Mouse (Mus musculus): ENCODE data around the gene Nkx1-2. TPM values are rescaled to one million over a fixed set of nuclear protein-coding genes. Genes with fewer than 3 reads are reported as not detected.

Nkx1-2 gene
- polyA plus RNA-seq, 1 experiment from 2014 or later = 0.80 TPM

- H3K27ac ChIP-seq (replicated peaks) = no peak overlapping the region
- no peak for DNase-seq (ENCODE audit: low spot score)
- no peaks in the 10 kb centered on the region for H3K36me3 ChIP-seq
- 89% methylated on average over 15 of the region's 15 CpGs for WGBS
- no peak overlapping the region for H3K4me3 ChIP-seq
- no peaks in the 10 kb centered on the region for H3K9me3 ChIP-seq (replicated peaks)
- peaks cover 28% of the 10 kb centered on the region for H3K27me3 ChIP-seq (ENCODE audit: low read depth, poor library complexity, severe bottlenecking)
- H3K4me1 ChIP-seq = peaks cover 18% of the 10 kb centered on the region
Measured at GRCm38 (mm10) chr7:132619975-132620918, 20.8 kb upstream of the Nkx1-2 start.

GRCm38 (mm10) chr7:132619549-132619948, 20.1 kb upstream of the Nkx1-2 start:
- Histone ChIP-seq H3K27ac (replicated peaks) (no peak overlapping the region), H3K27me3 (ENCODE audit: low read depth, poor library complexity, severe bottlenecking) (peaks cover 33% of the 10 kb centered on the region), H3K9me3 (replicated peaks) (no peaks in the 10 kb centered on the region), H3K4me1 (peaks cover 25% of the 10 kb centered on the region), H3K4me3 (no peak overlapping the region), H3K36me3 (no peaks in the 10 kb centered on the region)
- no peak for DNase-seq (ENCODE audit: low spot score)
- whole genome bisulfite sequencing = 92% methylated on average over 8 of the region's 8 CpGs

GRCm38 (mm10) chr7:132617021-132617564, 17.7 kb upstream of the Nkx1-2 start:
- H3K27me3 ChIP-seq (ENCODE audit: low read depth, poor library complexity, severe bottlenecking) = peaks cover 33% of the 10 kb centered on the region
- no peaks in the 10 kb centered on the region for H3K36me3 ChIP-seq
- 84% methylated on average over 5 of the region's 5 CpGs for WGBS
- H3K9me3 ChIP-seq (replicated peaks) = no peaks in the 10 kb centered on the region
- no peak for DNase-seq (ENCODE audit: low spot score)
- peaks cover 25% of the 10 kb centered on the region for H3K4me1 ChIP-seq
- H3K27ac ChIP-seq (replicated peaks) = peak overlapping the region; percentile 59; the same call in 1 of the 2 replicates
- H3K4me3 ChIP-seq = no peak overlapping the region

- H3K27me3 ChIP-seq (ENCODE audit: low read depth, poor library complexity, severe bottlenecking) = peaks cover 37% of the 10 kb centered on the region
- peak; percentile 46 for DNase-seq (ENCODE audit: low spot score)
- 6% methylated on average over 6 of the region's 6 CpGs for WGBS
Measured at GRCm38 (mm10) chr7:132616391-132616790, 17.0 kb upstream of the Nkx1-2 start.

GRCm38 (mm10) chr7:132615346-132615745, 15.9 kb upstream of the Nkx1-2 start:
- Histone ChIP-seq H3K9me3 (replicated peaks) (no peaks in the 10 kb centered on the region), H3K36me3 (no peaks in the 10 kb centered on the region), H3K4me3 (no peak overlapping the region), H3K27me3 (ENCODE audit: low read depth, poor library complexity, severe bottlenecking) (peaks cover 39% of the 10 kb centered on the region), H3K27ac (replicated peaks) (peak overlapping the region; percentile 35; the same call in 1 of the 2 replicates), H3K4me1 (peaks cover 32% of the 10 kb centered on the region)
- DNase-seq (ENCODE audit: low spot score) = no peak
- WGBS = 8% methylated on average over 3 of the region's 3 CpGs

More at GRCm38 (mm10) chr7:132616391-132616790, 17.0 kb upstream of the Nkx1-2 start:
- H3K4me1 ChIP-seq = peaks cover 25% of the 10 kb centered on the region
- no peaks in the 10 kb centered on the region for H3K9me3 ChIP-seq (replicated peaks)
- peak overlapping the region; percentile 59 for H3K27ac ChIP-seq (replicated peaks)
- no peaks in the 10 kb centered on the region for H3K36me3 ChIP-seq
- peak overlapping the region; percentile 18; the same call in 1 of the 2 replicates for H3K4me3 ChIP-seq

GRCm38 (mm10) chr7:132611530-132611929, 12.1 kb upstream of the Nkx1-2 start:
- Histone ChIP-seq H3K27me3 (ENCODE audit: low read depth, poor library complexity, severe bottlenecking) (peaks cover 55% of the 10 kb centered on the region), H3K4me1 (peaks cover 30% of the 10 kb centered on the region), H3K4me3 (no peak overlapping the region), H3K36me3 (no peaks in the 10 kb centered on the region), H3K27ac (replicated peaks) (no peak overlapping the region), H3K9me3 (replicated peaks) (no peaks in the 10 kb centered on the region)
- 97% methylated on average over 8 of the region's 8 CpGs for WGBS
- DNase-seq (ENCODE audit: low spot score) = no peak

GRCm38 (mm10) chr7:132610468-132611318, 11.3 kb upstream of the Nkx1-2 start, which contains the start of gene Lhpp:
Gene Lhpp, plus strand, starts transcription at chr7:132610638.
- 8% methylated on average over 44 of the region's 44 CpGs for WGBS
- H3K4me1 ChIP-seq = peaks cover 21% of the 10 kb centered on the region
- H3K27ac ChIP-seq (replicated peaks) = peak within 1 kb of the TSS; percentile 84
- H3K4me3 ChIP-seq = peak within 1 kb of the TSS; percentile 63
- no peaks in the 10 kb centered on the region for H3K36me3 ChIP-seq
- DNase-seq (ENCODE audit: low spot score) = peak; percentile 89
- peaks cover 56% of the 10 kb centered on the region for H3K27me3 ChIP-seq (ENCODE audit: low read depth, poor library complexity, severe bottlenecking)
- H3K9me3 ChIP-seq (replicated peaks) = no peaks in the 10 kb centered on the region

GRCm38 (mm10) chr7:132608316-132609020, 9.0 kb upstream of the Nkx1-2 start:
- no peak overlapping the region for H3K27ac ChIP-seq (replicated peaks)
- H3K4me3 ChIP-seq = no peak overlapping the region
- H3K4me1 ChIP-seq = peaks cover 11% of the 10 kb centered on the region
- WGBS = 92% methylated on average over 4 of the region's 4 CpGs
- peaks cover 68% of the 10 kb centered on the region for H3K27me3 ChIP-seq (ENCODE audit: low read depth, poor library complexity, severe bottlenecking)
- DNase-seq (ENCODE audit: low spot score) = no peak
- no peaks in the 10 kb centered on the region for H3K9me3 ChIP-seq (replicated peaks)
- H3K36me3 ChIP-seq = no peaks in the 10 kb centered on the region

GRCm38 (mm10) chr7:132605689-132606088, 6.3 kb upstream of the Nkx1-2 start:
- DNase-seq (ENCODE audit: low spot score) = no peak
- H3K4me3 ChIP-seq = no peak overlapping the region
- no peak overlapping the region for H3K27ac ChIP-seq (replicated peaks)
- H3K9me3 ChIP-seq (replicated peaks) = no peaks in the 10 kb centered on the region
- H3K27me3 ChIP-seq (ENCODE audit: low read depth, poor library complexity, severe bottlenecking) = peaks cover 90% of the 10 kb centered on the region
- H3K36me3 ChIP-seq = no peaks in the 10 kb centered on the region
- H3K4me1 ChIP-seq = peaks cover 28% of the 10 kb centered on the region
- 62% methylated on average over 5 of the region's 5 CpGs for WGBS

- WGBS = 88% methylated on average over 4 of the region's 4 CpGs
- DNase-seq (ENCODE audit: low spot score) = no peak
- H3K27me3 ChIP-seq (ENCODE audit: low read depth, poor library complexity, severe bottlenecking) = peaks cover 94% of the 10 kb centered on the region
Measured at GRCm38 (mm10) chr7:132604720-132605119, 5.3 kb upstream of the Nkx1-2 start.

GRCm38 (mm10) chr7:132600926-132601325, 1.5 kb upstream of the Nkx1-2 start:
- H3K4me3 ChIP-seq = 0 out of 2 replicates have a peak overlapping the region, but pooled peaks have one; percentile 4

More at GRCm38 (mm10) chr7:132604720-132605119, 5.3 kb upstream of the Nkx1-2 start:
- Histone ChIP-seq H3K36me3 (no peaks in the 10 kb centered on the region), H3K27ac (replicated peaks) (no peak overlapping the region), H3K4me1 (peaks cover 31% of the 10 kb centered on the region), H3K4me3 (no peak overlapping the region), H3K9me3 (replicated peaks) (no peaks in the 10 kb centered on the region)

GRCm38 (mm10) chr7:132600026-132600425, 589 bp upstream of the Nkx1-2 start:
- Histone ChIP-seq H3K27me3 (ENCODE audit: low read depth, poor library complexity, severe bottlenecking) (peaks cover 99% of the 10 kb centered on the region), H3K27ac (replicated peaks) (no peak overlapping the region), H3K36me3 (no peaks in the 10 kb centered on the region), H3K9me3 (replicated peaks) (no peaks in the 10 kb centered on the region), H3K4me1 (peaks cover 62% of the 10 kb centered on the region), H3K4me3 (peak overlapping the region; percentile 61)
- WGBS = under 1% methylated on average over 9 of the region's 9 CpGs
- no peak for DNase-seq (ENCODE audit: low spot score)

More at GRCm38 (mm10) chr7:132600926-132601325, 1.5 kb upstream of the Nkx1-2 start:
- DNase-seq (ENCODE audit: low spot score) = no peak
- H3K9me3 ChIP-seq (replicated peaks) = no peaks in the 10 kb centered on the region
- H3K27ac ChIP-seq (replicated peaks) = no peak overlapping the region
- peaks cover 62% of the 10 kb centered on the region for H3K4me1 ChIP-seq
- H3K36me3 ChIP-seq = no peaks in the 10 kb centered on the region
- WGBS = 4% methylated on average over 8 of the region's 8 CpGs
- H3K27me3 ChIP-seq (ENCODE audit: low read depth, poor library complexity, severe bottlenecking) = peaks cover 99% of the 10 kb centered on the region

All from midbrain, embryonic 10.5 days (tissue).